Mouse (Mus musculus): ENCODE data around the gene Arl6ip4.

GRCm38 (mm10) chr5:124103020-124103419 lies 12.9 kb upstream of the Arl6ip4 start:
- TF ChIP-seq GATA1 (IDR thresholded peaks at IDR 0.05; ENCODE audit: borderline replicate concordance, low read length) = no peak
- no peak for TF ChIP-seq FLI1 (IDR thresholded peaks at IDR 0.05; ENCODE audit: low read length)
